Mouse (Mus musculus): ENCODE data around the gene Esrrg. TPM values are rescaled to one million over a fixed set of nuclear protein-coding genes. Genes with fewer than 3 reads are reported as not detected.

Esrrg gene
- total RNA-seq, 1 experiment from 2014 or later = not detected

DNA sequence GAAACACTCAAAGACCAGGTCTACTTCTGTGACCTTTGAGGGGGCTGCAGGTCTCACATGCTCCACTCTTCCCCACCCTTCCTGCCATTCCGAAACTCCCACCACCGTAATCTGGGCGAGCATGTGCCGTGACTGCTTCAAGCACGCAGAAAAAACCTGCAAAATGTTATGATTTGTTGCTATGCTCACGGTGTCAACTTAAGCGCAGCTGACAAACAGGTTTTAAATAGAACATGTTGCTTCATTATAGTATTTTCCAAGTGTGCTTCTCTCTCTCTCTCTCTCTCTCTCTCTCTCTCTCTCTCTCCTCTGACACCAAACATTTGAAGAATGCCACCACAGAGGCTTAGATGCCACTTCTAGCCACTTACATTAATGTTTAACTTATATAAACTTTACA lies 330.1 kb downstream of the Esrrg start:
- ATAC-seq (replicated peaks; ENCODE audit: insufficient number of reproducible peaks, low FRiP score, low TSS enrichment, poor library complexity, severe bottlenecking) = no peak

- ATAC-seq (replicated peaks; ENCODE audit: insufficient number of reproducible peaks, low FRiP score, low TSS enrichment, poor library complexity, severe bottlenecking) = no peak
Observed at GRCm38 (mm10) chr1:187939078-187939477, 330.5 kb downstream of the Esrrg start.

- ATAC-seq (replicated peaks; ENCODE audit: insufficient number of reproducible peaks, low FRiP score, low TSS enrichment, poor library complexity, severe bottlenecking) = no peak
Observed at GRCm38 (mm10) chr1:187951506-187951905, 342.9 kb downstream of the Esrrg start.

GRCm38 (mm10) chr1:187956702-187957101 lies 348.1 kb downstream of the Esrrg start:
- no peak for ATAC-seq (replicated peaks; ENCODE audit: insufficient number of reproducible peaks, low FRiP score, low TSS enrichment, poor library complexity, severe bottlenecking)

- ATAC-seq (replicated peaks; ENCODE audit: insufficient number of reproducible peaks, low FRiP score, low TSS enrichment, poor library complexity, severe bottlenecking) = no peak
Observed at GRCm38 (mm10) chr1:187959192-187959591, 350.6 kb downstream of the Esrrg start.

DNA sequence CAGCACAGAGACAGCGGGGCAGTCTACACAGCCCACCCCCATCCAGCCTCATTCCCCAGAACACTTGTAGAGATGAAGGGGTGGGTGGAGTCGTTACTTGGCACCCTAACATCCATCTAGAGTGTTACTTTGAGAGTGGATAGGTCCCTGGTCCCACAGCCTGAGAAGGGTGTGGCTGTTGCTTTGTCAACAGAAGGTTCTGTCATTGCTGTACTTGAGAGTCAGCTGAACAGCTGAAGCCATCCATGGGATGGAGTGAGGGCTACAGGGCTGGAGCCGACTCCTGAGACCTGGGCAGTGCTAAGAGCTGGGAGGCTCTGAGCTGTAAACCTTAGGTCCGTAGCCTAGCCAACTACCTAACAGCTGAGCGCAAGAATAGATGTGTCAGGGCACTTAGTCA lies 352.9 kb downstream of the Esrrg start:
- no peak for ATAC-seq (replicated peaks; ENCODE audit: insufficient number of reproducible peaks, low FRiP score, low TSS enrichment, poor library complexity, severe bottlenecking)

DNA sequence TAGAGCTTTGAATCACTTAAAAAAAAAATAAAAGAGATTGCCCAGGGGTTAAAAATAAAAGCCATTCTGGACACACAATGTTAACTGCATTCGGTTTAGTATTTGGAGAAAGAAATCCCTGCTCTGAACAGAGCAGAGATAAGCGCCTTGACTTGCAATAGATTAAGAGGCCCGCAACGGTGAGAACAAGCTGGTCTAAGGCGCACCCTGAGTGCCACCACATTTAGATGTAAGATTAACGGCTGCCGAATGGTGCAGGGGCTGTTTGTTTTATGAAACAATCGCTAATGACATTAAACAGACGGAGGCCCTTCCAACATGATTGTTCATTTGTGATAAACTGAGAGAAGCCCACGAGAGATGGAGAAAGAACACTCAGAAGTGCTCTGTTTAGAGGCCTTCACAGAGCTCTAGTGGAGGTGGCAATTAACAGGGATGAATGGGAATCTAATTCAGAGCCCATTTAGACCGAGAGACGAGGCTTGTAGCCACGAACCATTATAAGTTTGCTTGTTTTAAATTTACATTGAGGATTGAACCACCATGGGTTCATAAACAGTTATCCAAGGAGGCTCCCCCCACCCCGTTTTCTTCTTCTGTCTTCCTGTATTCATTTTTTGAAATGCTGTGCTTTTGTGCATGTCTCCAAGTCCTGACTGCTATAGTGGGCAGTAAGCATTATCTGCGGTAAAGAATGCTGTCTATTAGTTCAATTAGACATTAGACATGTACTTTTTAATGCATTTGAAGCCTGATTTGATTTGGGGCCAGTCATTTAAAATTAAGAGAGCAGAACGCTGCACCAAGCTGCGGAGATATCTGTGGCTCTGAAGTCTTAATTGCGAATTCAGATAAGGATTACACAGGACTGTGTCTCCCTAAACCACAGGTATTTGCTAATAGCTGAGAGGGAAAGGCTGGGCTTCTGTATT lies 356.5 kb downstream of the Esrrg start:
- ATAC-seq (replicated peaks; ENCODE audit: insufficient number of reproducible peaks, low FRiP score, low TSS enrichment, poor library complexity, severe bottlenecking) = no peak

- ATAC-seq (replicated peaks; ENCODE audit: insufficient number of reproducible peaks, low FRiP score, low TSS enrichment, poor library complexity, severe bottlenecking) = no peak
Observed at GRCm38 (mm10) chr1:187965921-187966320, 357.3 kb downstream of the Esrrg start.

GRCm38 (mm10) chr1:187968379-187968778 lies 359.8 kb downstream of the Esrrg start:
- ATAC-seq (replicated peaks; ENCODE audit: insufficient number of reproducible peaks, low FRiP score, low TSS enrichment, poor library complexity, severe bottlenecking) = no peak

- ATAC-seq (replicated peaks; ENCODE audit: insufficient number of reproducible peaks, low FRiP score, low TSS enrichment, poor library complexity, severe bottlenecking) = no peak
Observed at GRCm38 (mm10) chr1:187969491-187969890, 360.9 kb downstream of the Esrrg start.

DNA sequence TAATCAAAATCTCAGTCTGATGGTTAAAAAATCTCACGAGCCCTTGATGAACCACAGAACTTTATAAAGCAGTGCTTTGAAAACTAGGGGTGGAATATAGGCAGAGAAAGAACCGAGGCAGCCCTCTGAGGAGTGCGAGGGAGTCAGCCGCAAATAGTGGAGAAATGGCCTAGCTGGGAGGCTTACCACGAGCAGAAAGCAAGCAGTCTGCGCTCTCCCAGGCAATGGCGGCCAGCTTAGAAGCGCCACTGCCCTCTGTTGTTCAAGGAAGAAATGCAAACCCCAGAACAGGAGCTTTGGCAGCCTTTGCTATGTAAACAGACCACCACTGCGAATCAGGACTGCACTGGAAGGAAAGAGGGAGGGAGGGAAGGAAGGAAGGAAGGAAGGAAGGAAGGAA lies 365.8 kb downstream of the Esrrg start:
- ATAC-seq (replicated peaks; ENCODE audit: insufficient number of reproducible peaks, low FRiP score, low TSS enrichment, poor library complexity, severe bottlenecking) = no peak

DNA sequence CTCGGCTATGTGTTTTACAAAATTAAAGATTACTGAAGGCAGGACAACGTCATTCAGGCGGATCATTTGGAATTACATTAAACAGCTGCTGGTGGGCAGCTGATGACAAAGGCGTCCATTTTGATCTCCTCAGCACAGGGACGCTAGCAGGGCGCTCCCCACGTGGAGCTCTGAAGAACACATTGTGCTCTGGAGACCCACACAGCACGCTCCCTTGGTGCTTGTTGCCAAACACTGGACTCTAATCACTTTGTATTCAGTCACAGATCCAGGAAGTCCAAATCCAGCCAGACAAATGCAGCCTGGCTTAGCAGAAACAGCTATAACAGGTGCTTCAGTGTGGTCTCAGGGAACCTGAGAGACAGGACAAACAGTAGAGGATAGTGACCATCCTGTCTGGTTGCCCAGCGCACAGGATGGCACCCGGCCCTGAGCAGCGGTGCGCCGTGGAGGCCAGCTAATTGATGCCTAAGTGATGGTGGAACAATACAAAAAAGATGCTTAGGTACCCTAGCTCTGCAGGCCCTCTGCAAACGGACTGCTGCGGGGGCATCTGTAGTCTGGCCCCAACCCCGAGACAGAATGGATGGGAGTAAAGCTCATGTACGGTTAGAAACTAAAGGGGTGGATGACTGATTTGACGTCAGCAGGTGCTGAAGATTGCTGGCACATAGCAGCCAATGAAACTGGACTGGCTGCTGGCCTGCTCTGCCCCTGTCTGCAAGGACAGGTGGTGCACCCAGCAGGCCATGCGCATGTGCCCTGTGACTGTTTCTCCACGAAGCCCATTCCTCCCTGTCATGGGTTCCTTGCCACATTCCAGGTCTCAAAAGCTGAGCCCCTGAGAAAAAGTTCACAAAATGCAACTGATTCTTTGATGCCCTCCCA lies 367.1 kb downstream of the Esrrg start:
- ATAC-seq (replicated peaks; ENCODE audit: insufficient number of reproducible peaks, low FRiP score, low TSS enrichment, poor library complexity, severe bottlenecking) = no peak

DNA sequence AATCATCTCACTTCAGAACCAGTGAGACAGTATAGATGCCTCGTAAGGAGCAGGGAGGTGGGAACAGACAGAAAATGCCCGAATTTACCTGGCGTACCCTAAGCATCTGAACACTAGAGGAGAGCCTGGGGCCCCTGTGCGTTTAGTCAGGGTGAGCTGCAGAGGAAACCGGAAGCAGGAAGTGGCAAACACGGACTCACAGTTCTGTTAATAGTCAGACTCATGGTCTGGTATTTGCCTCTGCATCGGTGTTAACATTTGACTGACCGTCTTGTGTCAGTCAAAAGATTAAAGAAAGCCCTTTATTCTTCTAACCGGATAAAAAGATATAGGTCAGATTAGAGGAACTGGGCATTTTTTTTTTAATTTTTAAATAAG lies 367.8 kb downstream of the Esrrg start:
- no peak for ATAC-seq (replicated peaks; ENCODE audit: insufficient number of reproducible peaks, low FRiP score, low TSS enrichment, poor library complexity, severe bottlenecking)

DNA sequence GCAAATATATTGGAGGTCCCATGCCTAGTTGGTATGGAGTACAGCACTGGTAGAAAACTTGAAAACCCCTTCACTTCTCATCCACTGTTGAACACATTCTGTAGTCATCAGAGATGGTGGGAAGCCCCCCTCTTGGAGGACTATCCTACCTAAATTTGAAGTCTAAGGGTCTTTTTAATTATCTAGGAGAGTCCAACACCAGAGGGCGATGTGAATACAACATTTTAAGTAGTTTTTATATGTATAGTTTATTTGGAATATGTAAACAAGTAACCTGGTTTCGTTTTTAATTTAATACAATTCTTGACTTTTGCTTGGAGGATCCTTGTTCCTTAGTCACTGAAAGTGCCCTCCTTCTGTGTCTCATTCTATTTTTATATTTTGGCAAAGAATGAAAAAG lies 372.4 kb downstream of the Esrrg start:
- no peak for ATAC-seq (replicated peaks; ENCODE audit: insufficient number of reproducible peaks, low FRiP score, low TSS enrichment, poor library complexity, severe bottlenecking)

GRCm38 (mm10) chr1:187983177-187983576 lies 374.6 kb downstream of the Esrrg start:
- ATAC-seq (replicated peaks; ENCODE audit: insufficient number of reproducible peaks, low FRiP score, low TSS enrichment, poor library complexity, severe bottlenecking) = no peak

DNA sequence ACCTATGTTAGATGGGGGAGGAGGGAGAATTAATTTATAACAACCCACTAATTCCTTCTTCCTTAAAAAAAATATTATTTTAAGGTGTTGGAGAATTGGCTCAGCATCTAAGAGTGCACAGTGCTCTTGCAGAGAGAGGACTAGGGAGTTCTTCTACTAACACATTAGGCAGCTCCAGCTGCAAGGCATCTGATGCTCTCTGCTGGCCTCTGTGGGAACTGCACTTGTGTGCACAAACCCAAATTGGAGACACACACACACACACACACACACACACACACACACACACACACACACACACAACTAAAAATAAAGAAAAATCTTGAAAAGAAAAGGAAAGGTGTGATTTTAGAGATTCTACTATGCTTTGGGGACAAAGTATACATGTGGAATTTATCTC lies 381.6 kb downstream of the Esrrg start:
- no peak for ATAC-seq (replicated peaks; ENCODE audit: insufficient number of reproducible peaks, low FRiP score, low TSS enrichment, poor library complexity, severe bottlenecking)

- no peak for ATAC-seq (replicated peaks; ENCODE audit: insufficient number of reproducible peaks, low FRiP score, low TSS enrichment, poor library complexity, severe bottlenecking)
Observed at GRCm38 (mm10) chr1:187997584-187998338, 389.2 kb downstream of the Esrrg start.

- ATAC-seq (replicated peaks; ENCODE audit: insufficient number of reproducible peaks, low FRiP score, low TSS enrichment, poor library complexity, severe bottlenecking) = no peak
Observed at GRCm38 (mm10) chr1:187999121-187999520, 390.5 kb downstream of the Esrrg start.

DNA sequence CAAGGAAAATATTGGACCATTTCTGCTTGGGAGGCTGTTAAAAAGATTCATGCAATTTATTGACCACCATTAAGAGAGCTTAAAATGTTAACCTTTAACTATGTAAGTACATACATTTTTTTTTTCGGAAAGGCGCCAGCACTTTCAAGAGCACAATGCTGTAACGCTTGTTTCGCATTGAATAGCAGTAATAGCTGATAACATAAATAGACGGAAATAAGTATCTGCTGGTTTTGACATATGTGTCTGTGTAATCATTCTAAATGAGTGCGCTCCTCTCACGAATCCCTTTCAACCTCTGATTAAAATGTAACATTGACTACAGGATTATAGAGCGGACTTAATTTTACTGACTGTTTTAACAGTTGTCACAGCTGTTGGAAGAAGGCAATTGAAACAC lies 391.6 kb downstream of the Esrrg start:
- ATAC-seq (replicated peaks; ENCODE audit: insufficient number of reproducible peaks, low FRiP score, low TSS enrichment, poor library complexity, severe bottlenecking) = no peak

All from monocyte, adult 5-6 weeks (primary cell).